Mouse (Mus musculus) kidney, embryonic 14.5 days (tissue): ENCODE measurements around the gene Micu2. TPM values are rescaled to one million over a fixed set of nuclear protein-coding genes. Genes with fewer than 3 reads are reported as not detected.

ENCODE experiments used
- ATAC-seq: fragments of 200-750 bp; cut with Nextera tagmentation; 2 replicates; pipeline ENCODE4 v1.8.0; 2017; ENCODE audit warnings: moderate number of reproducible peaks, mild to moderate bottlenecking, moderate TSS enrichment, moderate library complexity; ENCODE audit not compliant: low FRiP score, low TSS enrichment
- H3K27ac ChIP-seq: fragments of 300-500 bp; sonication (generic); 2 replicates; pipeline ENCODE4 v1.5.1; 2014; ENCODE audit warnings: low read depth, mild to moderate bottlenecking, low read length, moderate library complexity, mixed read lengths
- H3K27me3 ChIP-seq: fragments of 300-500 bp; sonication (generic); 2 replicates; pipeline ENCODE4 v1.6.1; 2014; ENCODE audit warnings: mild to moderate bottlenecking, low read length; ENCODE audit not compliant: control insufficient read depth, insufficient read depth
- H3K36me3 ChIP-seq: fragments of 300-500 bp; sonication (generic); 2 replicates; pipeline ENCODE4 v1.6.1; 2014; ENCODE audit warnings: low read length, mixed read lengths; ENCODE audit not compliant: control insufficient read depth, insufficient read depth
- H3K4me1 ChIP-seq: fragments of 300-500 bp; sonication (generic); 2 replicates; pipeline ENCODE4 v1.6.1; 2014; ENCODE audit warnings: low read length, mixed read lengths; ENCODE audit not compliant: control insufficient read depth, insufficient read depth
- H3K4me2 ChIP-seq: fragments of 300-500 bp; sonication (generic); replicated peaks from 2 replicates; pipeline ENCODE4 v1.6.1; 2014; ENCODE audit warnings: low read depth, mild to moderate bottlenecking, low read length
- H3K4me3 ChIP-seq: fragments of 300-500 bp; sonication (generic); 2 replicates; pipeline ENCODE4 v1.5.1; 2014; ENCODE audit warnings: mild to moderate bottlenecking, low read length
- H3K9ac ChIP-seq: fragments of 300-500 bp; sonication (generic); 2 replicates; pipeline ENCODE4 v1.6.1; 2014; ENCODE audit warnings: low read depth, mild to moderate bottlenecking, low read length, moderate library complexity
- H3K9me3 ChIP-seq: fragments of 300-500 bp; sonication (generic); 2 replicates; pipeline ENCODE4 v1.6.1; 2016; ENCODE audit warnings: low read length; ENCODE audit not compliant: control insufficient read depth
- WGBS: fragments of 180-500 bp; shearing (Covaris S2); extraction: QIAGEN DNeasy Blood & Tissue Kit; methylation state at CpG from one replicate; pipeline ENCODE4 v1.1.7; 2014; 5-methylcytosine and 5-hydroxymethylcytosine counted together
- polyA plus RNA-seq: library from polyadenylated mRNA; unstranded; fragments of >200 nt; fragmentation: Nextera tagmentation; extraction: Ambion mirVana; gene quantifications from 2 replicates; pipeline ENCODE4 v1.2.1, GENCODE M21; 2014

Gene Micu2
- polyA plus RNA-seq: 58.0 and 60.5 TPM in 2 replicates

DNA sequence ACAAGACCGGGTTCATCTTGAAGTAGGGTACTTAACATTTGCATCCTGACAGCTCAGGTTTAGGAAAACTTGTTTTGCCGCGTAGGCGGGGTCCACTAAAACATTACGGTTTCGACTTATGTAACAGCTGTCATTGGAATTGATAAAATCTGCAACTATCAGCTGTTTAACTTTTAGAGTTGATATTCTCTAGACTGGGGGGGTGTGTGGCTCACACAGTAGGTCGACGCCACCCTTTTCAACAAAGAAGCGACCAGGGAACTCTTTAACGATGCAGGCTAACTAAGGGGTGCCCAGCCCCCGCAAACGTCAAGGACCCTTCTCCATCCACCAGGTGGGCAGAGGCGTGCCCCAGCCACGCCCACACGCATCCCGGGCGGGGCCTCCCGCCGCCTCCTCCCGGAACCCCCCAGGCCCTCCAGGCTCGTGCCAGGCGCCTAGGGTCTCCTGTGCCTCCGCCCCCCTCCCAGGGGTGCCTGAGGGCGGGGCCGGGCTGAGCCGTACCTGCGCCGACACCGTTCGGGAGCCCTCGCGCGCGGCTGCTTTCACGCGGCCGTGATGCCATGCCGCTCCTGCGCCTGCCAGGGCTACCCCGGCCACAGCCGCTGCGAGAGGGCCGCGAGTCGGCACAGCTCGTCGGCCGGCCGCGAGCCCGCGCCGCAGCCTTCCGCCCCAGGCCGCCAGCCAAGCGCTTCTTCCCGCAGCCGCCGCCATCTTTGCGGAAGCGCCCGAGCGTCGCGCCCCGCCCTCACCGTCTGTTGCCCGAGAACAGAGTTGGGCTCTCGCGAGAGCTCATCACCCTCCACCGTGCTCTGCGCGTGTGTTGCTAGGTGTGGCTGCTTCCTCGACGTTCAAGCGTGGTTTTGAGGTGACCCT, at the start of gene Micu2:
Micu2 (minus strand) TSS at position 737 of the 876 bp plus-strand sequence.
- Histone ChIP-seq H3K27ac (peak within 1 kb of the TSS; percentile 69; the same call in 1 of the 2 replicates), H3K4me1 (peaks cover 4% of the 10 kb centered on the region; the same call in 1 of the 2 replicates), H3K27me3 (no peaks in the 10 kb centered on the region), H3K4me3 (peak within 1 kb of the TSS; percentile 97), H3K9me3 (no peaks in the 10 kb centered on the region), H3K9ac (peak within 1 kb of the TSS; percentile 94), H3K36me3 (no peaks in the 10 kb centered on the region), H3K4me2 (peak within 1 kb of the TSS; percentile 81)
- peak; percentile 93 for ATAC-seq
- WGBS: 3% methylated on average over 69 of the region's 76 CpGs

DNA sequence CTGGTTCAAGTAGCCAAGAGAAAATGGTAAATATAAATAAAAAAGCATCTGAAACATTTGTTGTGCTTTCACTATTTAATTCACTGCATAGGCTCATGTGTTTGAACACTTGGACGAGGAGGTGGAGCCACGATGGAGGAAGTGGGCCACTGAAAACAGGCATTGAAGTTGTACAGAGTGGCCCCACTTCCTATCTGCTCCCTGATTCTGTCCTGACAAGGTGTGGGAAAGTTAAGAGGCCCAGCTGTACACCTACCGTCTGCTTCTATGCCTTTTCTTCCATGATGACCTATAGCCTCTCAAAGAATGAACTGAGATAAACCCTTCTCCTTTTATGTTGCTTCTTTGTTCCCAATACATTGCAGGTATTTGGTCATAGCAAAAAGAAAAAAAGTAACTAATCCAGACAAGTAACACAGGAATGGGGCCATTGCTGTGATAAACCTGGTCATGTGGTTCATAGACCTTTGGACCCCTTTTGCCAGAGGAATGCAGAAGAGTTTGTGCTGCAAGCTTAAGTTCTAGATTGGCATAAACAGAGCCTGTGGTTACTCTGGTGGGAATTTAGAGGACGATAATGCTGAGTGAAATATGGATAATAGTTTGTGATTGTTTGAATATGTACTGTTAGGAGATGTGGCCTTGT, 47.7 kb upstream of the Micu2 start:
- WGBS: 86% methylated on average over 4 of the region's 4 CpGs
- ATAC-seq: no peak
- Histone ChIP-seq H3K36me3 (no peaks in the 10 kb centered on the region), H3K27me3 (no peaks in the 10 kb centered on the region), H3K9ac (no peak overlapping the region), H3K4me3 (no peak overlapping the region), H3K4me2 (no peak overlapping the region), H3K9me3 (no peaks in the 10 kb centered on the region), H3K4me1 (no peaks in the 10 kb centered on the region), H3K27ac (no peak overlapping the region)

DNA sequence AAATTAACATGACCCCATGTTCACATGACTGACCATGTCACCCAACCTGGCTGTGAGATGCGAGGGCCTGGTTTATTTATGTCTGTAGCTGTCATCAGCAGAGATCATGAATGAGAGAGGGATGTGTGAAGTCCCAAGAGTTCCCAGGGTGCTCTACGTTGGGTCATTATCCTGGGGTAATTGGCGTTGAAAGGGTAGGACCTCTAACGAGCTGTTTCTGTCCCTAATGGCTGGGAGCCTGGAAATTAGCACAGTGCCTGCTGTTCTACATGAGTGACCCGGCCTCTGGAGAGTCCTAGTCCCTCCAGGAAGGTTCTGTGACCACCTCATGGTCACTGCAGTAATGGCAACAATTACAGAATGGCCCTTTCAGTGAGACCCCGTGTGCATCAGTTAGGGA, 37.1 kb upstream of the Micu2 start:
- H3K27me3 ChIP-seq: 0 out of 2 replicates have a peak, but pooled peaks cover 7% of the 10 kb centered on the region
- H3K4me1 ChIP-seq: no peaks in the 10 kb centered on the region
- ATAC-seq: no peak
- no peak overlapping the region for H3K9ac ChIP-seq
- no peak overlapping the region for H3K4me2 ChIP-seq
- H3K27ac ChIP-seq: no peak overlapping the region
- 6% methylated on average over 6 of the region's 6 CpGs for WGBS
- no peak overlapping the region for H3K4me3 ChIP-seq
- H3K9me3 ChIP-seq: no peaks in the 10 kb centered on the region
- H3K36me3 ChIP-seq: no peaks in the 10 kb centered on the region

DNA sequence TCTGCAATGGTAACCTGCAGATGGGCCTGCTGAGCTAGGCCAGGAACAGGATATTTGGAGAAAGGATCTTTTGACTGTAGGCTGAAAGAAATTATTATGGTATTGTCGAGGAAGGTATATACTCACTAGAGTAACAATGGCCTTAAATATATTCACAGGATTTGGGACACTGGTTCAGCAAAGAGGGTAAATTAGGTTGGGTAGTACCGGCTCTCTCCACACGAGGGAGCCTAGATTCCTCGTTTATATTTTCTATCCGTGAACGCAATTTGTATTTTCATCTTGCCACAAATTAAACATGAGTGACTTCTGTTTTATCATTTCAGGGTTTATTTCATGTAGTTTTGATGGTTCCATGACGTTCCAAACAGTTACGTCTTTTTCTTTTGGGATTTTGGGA, 35.5 kb upstream of the Micu2 start:
- Histone ChIP-seq H3K4me1 (no peaks in the 10 kb centered on the region), H3K4me3 (no peak overlapping the region), H3K27me3 (0 out of 2 replicates have a peak, but pooled peaks cover 7% of the 10 kb centered on the region), H3K9me3 (no peaks in the 10 kb centered on the region), H3K36me3 (no peaks in the 10 kb centered on the region), H3K27ac (no peak overlapping the region), H3K9ac (no peak overlapping the region), H3K4me2 (no peak overlapping the region)
- 11% methylated on average over 8 of the region's 8 CpGs for WGBS
- ATAC-seq: no peak

DNA sequence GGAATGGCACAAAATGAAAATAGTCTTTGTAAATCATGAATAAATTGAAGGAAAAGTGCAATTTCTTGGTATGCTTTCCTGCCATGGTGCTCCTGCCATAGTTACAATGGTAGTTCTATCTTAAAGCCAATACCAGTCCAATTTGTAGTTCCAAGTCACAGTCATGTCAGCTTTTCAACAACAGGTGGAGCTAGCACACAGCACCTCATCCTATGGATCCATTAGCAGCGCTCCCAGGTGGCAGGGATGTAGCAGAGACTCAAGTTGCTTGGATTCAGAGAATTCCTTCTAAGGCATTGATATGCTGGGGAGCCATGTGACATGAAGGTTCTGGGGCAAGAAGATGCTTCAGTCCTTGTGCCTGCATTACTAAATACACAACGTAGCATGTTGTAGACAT, 19.8 kb upstream of the Micu2 start:
- Histone ChIP-seq H3K4me1 (no peaks in the 10 kb centered on the region), H3K4me3 (no peak overlapping the region), H3K9me3 (0 out of 2 replicates have a peak, but pooled peaks cover 2% of the 10 kb centered on the region), H3K36me3 (no peaks in the 10 kb centered on the region), H3K9ac (no peak overlapping the region), H3K27ac (no peak overlapping the region), H3K27me3 (no peaks in the 10 kb centered on the region), H3K4me2 (no peak overlapping the region)
- ATAC-seq: no peak
- WGBS: 40% methylated on average over 2 of the region's 2 CpGs

DNA sequence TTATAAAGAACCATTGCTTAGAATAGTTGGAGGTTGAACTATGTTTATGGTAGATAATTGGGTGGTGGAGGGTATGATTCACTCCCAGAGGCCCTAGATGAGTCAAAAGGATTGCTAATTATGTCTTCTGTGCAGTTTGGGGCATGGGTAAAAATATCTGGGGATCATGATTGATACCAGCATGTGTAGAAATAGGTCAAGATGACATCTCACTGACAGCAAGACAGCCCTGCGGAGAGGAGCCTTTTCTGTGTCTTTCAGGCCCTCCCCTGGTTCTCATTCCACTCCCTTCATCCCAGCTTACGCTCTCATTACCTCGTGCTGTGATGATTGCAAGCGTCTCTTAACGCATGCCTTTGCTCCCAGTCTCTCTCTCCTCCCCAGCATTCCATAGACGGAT, 4.8 kb upstream of the Micu2 start:
- no peak overlapping the region for H3K4me2 ChIP-seq
- no peak overlapping the region for H3K27ac ChIP-seq
- ATAC-seq: no peak
- no peaks in the 10 kb centered on the region for H3K9me3 ChIP-seq
- no peaks in the 10 kb centered on the region for H3K4me1 ChIP-seq
- 75% methylated on average over 6 of the region's 6 CpGs for WGBS
- H3K36me3 ChIP-seq: no peaks in the 10 kb centered on the region
- H3K9ac ChIP-seq: no peak overlapping the region
- no peak overlapping the region for H3K4me3 ChIP-seq
- no peaks in the 10 kb centered on the region for H3K27me3 ChIP-seq

DNA sequence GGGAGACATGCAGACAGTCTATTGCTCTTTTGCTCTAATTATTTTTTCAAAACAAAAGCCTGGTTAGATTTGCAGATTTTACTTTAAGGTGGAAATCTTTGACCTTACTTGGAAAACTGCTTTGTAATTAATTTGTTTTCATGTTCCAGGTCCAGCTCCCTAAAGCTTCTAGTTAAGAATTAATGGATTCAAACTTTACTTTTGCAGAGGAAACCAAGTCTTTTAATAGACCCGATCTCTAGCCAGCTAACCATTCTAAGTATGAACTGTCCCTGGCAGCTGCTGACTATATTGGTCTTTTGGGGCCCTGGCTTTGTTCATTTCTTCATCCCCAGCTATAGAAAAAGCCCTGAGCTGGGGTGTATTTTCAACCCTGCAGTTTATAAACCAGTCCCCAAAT, 3.1 kb upstream of the Micu2 start:
- Histone ChIP-seq H3K36me3 (no peaks in the 10 kb centered on the region), H3K4me2 (no peak overlapping the region), H3K4me1 (peaks cover 4% of the 10 kb centered on the region; the same call in 1 of the 2 replicates), H3K9ac (no peak overlapping the region), H3K9me3 (no peaks in the 10 kb centered on the region), H3K27ac (no peak overlapping the region), H3K27me3 (no peaks in the 10 kb centered on the region), H3K4me3 (no peak overlapping the region)
- 86% methylated on average over 1 of the region's 1 CpGs for WGBS
- no peak for ATAC-seq

DNA sequence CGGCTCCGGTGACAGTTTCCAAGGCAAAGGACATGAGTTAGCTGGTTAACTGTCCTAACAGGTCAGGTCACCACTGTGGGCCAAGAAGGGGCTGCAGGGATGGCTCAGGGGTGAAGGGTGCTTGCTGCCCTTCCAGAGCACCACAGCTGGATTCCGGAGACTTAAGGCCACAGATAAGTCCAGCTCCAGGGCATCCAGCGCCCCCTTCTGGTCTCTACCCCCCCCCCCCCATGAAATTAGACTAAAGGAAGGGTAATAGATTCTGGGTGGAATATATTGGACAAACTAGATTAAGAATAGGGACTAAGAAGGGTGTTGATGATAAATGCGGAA, 306 bp upstream of the Micu2 start:
- Histone ChIP-seq H3K4me3 (peak overlapping the region; percentile 97), H3K27me3 (no peaks in the 10 kb centered on the region), H3K4me1 (peaks cover 4% of the 10 kb centered on the region; the same call in 1 of the 2 replicates), H3K27ac (peak overlapping the region; percentile 69; the same call in 1 of the 2 replicates), H3K36me3 (no peaks in the 10 kb centered on the region), H3K9me3 (no peaks in the 10 kb centered on the region), H3K9ac (peak overlapping the region; percentile 94; the same call in 1 of the 2 replicates), H3K4me2 (peak overlapping the region; percentile 81)
- WGBS: 33% methylated on average over 5 of the region's 5 CpGs
- ATAC-seq: no peak; the same call in 1 of the 2 replicates

DNA sequence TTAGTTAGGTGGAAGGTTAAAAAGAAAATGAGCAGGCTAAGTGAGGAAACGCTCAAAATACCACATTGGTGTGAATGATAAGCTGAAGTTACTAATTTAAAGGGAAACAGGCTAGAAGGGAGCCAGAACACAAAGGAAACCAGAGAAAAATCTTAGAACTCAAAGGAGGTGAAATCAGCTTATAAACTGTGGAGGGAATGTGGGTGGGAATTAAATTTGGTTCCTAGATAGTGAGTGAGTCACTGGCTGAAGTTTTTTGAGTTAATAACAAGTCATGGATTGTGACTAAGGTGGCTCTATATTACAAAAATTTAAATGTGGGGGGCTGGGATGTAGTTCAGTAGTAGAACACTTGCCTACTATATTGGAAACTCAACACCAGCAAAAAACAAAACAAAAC, 1.6 kb downstream of the Micu2 start:
- Histone ChIP-seq H3K27me3 (no peaks in the 10 kb centered on the region), H3K36me3 (no peaks in the 10 kb centered on the region; the same call in 1 of the 2 replicates), H3K9ac (no peak overlapping the region), H3K9me3 (no peaks in the 10 kb centered on the region), H3K27ac (no peak overlapping the region), H3K4me2 (no peak overlapping the region), H3K4me1 (peaks cover 4% of the 10 kb centered on the region; the same call in 1 of the 2 replicates), H3K4me3 (no peak overlapping the region)
- ATAC-seq: no peak
- WGBS: 81% methylated on average over 1 of the region's 1 CpGs
